Comparison of ENCODE assay signal across 21 mouse cellular contexts in genomic region chr9:122422706-122423105, GRCm38 (mm10).
DNase-seq lines count a peak whose midpoint lies in the region; ATAC-seq lines count a peak whose summit lies in the region.
"Had no signal": no experiment of that assay in that cellular context is flagged by ENCODE, and none has a peak within 500 bp of the region (broad histone marks: within the 10 kb centered on the region; RNA-seq: fewer than 3 reads in every experiment).

No protein-coding gene starts in this region.

- H3K36me3 ChIP-seq in forebrain, embryonic 12.5 days (replicated peaks): no peaks in the 10 kb centered on the region
- H3K36me3 ChIP-seq in intestine, embryonic 16.5 days (ENCODE audit: control insufficient read depth, insufficient read depth, low read length): no peaks in the 10 kb centered on the region
- H3K36me3 ChIP-seq: embryonic facial prominence, embryonic 13.5 days; heart, embryonic 10.5 days; hindbrain, embryonic 12.5 days; midbrain, embryonic 10.5 days had no signal

- H3K27ac ChIP-seq in forebrain, embryonic 12.5 days: no peak overlapping the region
- no peak overlapping the region for H3K27ac ChIP-seq in intestine, embryonic 16.5 days (ENCODE audit: low read length)
- H3K27ac ChIP-seq: embryonic facial prominence, embryonic 13.5 days; heart, embryonic 10.5 days; hindbrain, embryonic 12.5 days; kidney, postnatal 0 days; midbrain, embryonic 10.5 days had no signal

- peaks cover 51% of the 10 kb centered on the region for H3K27me3 ChIP-seq in forebrain, embryonic 12.5 days
- H3K27me3 ChIP-seq in intestine, embryonic 16.5 days (replicated peaks; ENCODE audit: control insufficient read depth, insufficient read depth, low read length): no peaks in the 10 kb centered on the region
- H3K27me3 ChIP-seq: embryonic facial prominence, embryonic 13.5 days had no signal

- ATAC-seq in forebrain, embryonic 12.5 days (ENCODE audit: low FRiP score): no peak
- no peak for ATAC-seq in intestine, embryonic 16.5 days
- ATAC-seq: forebrain, postnatal 0 days had no signal

- H3K9ac ChIP-seq in forebrain, embryonic 12.5 days: no peak overlapping the region
- no peak overlapping the region for H3K9ac ChIP-seq in intestine, embryonic 16.5 days (ENCODE audit: low read depth, low read length)
- H3K9ac ChIP-seq: embryonic facial prominence, embryonic 13.5 days; forebrain, postnatal 0 days; hindbrain, embryonic 12.5 days; lung, embryonic 14.5 days had no signal

- no peak overlapping the region for H3K4me3 ChIP-seq in forebrain, embryonic 12.5 days (replicated peaks)
- H3K4me3 ChIP-seq in intestine, embryonic 16.5 days (ENCODE audit: low read length): no peak overlapping the region
- H3K4me3 ChIP-seq: embryonic facial prominence, embryonic 13.5 days; heart, embryonic 10.5 days; hindbrain, embryonic 12.5 days; midbrain, embryonic 10.5 days had no signal

- H3K4me1 ChIP-seq in forebrain, embryonic 12.5 days: no peaks in the 10 kb centered on the region
- H3K4me1 ChIP-seq in intestine, embryonic 16.5 days (ENCODE audit: control insufficient read depth, insufficient read depth, low read length): no peaks in the 10 kb centered on the region
- H3K4me1 ChIP-seq: hindbrain, embryonic 12.5 days had no signal

- DNase-seq in layer of hippocampus, adult 11-12 months (ENCODE audit: low spot score): peak; percentile 53
- DNase-seq in layer of hippocampus, adult 9-10 months (ENCODE audit: low spot score): no peak
- peak; percentile 66 to 71 for DNase-seq in frontal cortex, postnatal 36 days (ENCODE audit: low spot score in 2 of 2)
- DNase-seq in left cerebral cortex, postnatal 10 days (ENCODE audit: extremely low spot score in 1 of 2, low spot score in 2 of 2): peak; percentile 29 to 65
- peak; percentile 39 to 58 for DNase-seq in right cerebral cortex, postnatal 36 days (ENCODE audit: low spot score in 2 of 2)
- DNase-seq in testis, postnatal 10 days (ENCODE audit: low spot score): no peak
- DNase-seq: adrenal gland, adult 8-10 months; cerebellum, adult 11-12 months; forebrain, postnatal 0 days; gastrocnemius, postnatal 36 days; heart, postnatal 10 days; liver; lung, embryonic 14.5 days; lung, postnatal 4 days had no signal

- intact Hi-C loops in left cerebral cortex, postnatal 10 days (cut with DNase I): loop anchor here (2.0 to 10.0 kb wide), 3 partner anchors 45 to 262 kb away; no protein-coding TSS in a partner anchor

- H3K9me3 ChIP-seq in forebrain, embryonic 12.5 days: no peaks in the 10 kb centered on the region
- H3K9me3 ChIP-seq in intestine, embryonic 16.5 days (ENCODE audit: control insufficient read depth, low read length): no peaks in the 10 kb centered on the region
- H3K9me3 ChIP-seq: embryonic facial prominence, embryonic 13.5 days; heart, embryonic 10.5 days; hindbrain, embryonic 12.5 days; midbrain, embryonic 10.5 days had no signal

- no peak overlapping the region for H3K4me2 ChIP-seq in forebrain, embryonic 12.5 days
- H3K4me2 ChIP-seq in intestine, embryonic 16.5 days (ENCODE audit: low read depth, low read length): no peak overlapping the region
- H3K4me2 ChIP-seq: embryonic facial prominence, embryonic 13.5 days; hindbrain, embryonic 12.5 days; lung, embryonic 14.5 days had no signal

- 89% methylated on average over 14 of the region's 14 CpGs for WGBS in forebrain, embryonic 12.5 days
- WGBS in intestine, embryonic 16.5 days: 88% methylated on average over 14 of the region's 14 CpGs

Comparison
In these comparisons a context has a peak if more than half of its experiments do, and no peak if none do; other contexts are left out.
1. DNase-seq: peak in layer of hippocampus, adult 11-12 months (single experiment), frontal cortex, postnatal 36 days (2 of 2), left cerebral cortex, postnatal 10 days (2 of 2) and right cerebral cortex, postnatal 36 days (2 of 2); none in layer of hippocampus, adult 9-10 months (single experiment) and testis, postnatal 10 days (single experiment).